In the genomic region with DNA sequence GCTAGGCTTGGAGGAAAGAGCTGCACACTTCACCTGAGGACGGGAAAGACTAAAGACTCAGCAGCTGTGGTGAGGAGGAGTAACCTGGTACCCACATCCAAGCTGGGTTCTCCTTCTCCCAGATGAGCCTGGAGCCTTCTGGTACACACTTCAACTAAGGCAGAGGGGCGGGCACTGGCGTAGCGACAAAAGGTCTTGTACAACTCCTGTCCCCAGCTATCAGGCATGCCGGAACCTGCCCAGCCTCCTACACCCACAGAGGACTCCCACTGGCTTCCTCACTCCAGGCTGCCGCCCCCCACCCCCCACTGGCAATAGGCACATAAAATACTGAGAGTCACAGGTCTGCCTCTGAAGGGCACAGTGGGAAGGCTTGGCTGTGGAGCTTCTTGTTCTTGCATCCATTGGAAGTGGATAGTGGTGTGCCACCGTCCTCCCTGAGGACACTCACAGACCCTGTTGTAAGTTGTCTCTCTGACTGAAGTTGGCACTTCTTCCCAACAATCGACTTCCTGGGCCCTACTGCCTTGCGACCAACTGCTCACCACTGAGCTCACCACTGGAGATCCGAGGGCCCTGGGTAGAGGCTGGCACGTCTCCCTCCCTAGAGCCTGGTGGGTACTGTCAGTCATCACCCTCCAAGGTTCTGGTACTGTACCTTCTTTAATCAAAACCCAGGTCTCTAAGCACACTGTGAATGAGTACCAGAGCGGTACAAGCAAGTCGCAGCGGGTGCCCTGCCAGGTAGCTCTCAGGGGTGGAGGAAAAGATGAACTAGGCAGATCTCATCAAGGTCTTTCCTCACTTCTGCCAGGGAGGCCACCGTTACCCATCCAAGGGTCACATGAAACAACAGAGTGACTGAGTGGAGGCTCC, we compare ENCODE assay signal across 13 mouse cellular contexts.
A peak's percentile ranks its signal among the peaks of the same experiment; 100 is the strongest.
DNase-seq lines count a peak whose midpoint lies in the region; ATAC-seq and TF ChIP-seq lines count a peak whose summit lies in the region.
"Had no signal": no experiment of that assay in that cellular context is flagged by ENCODE, and none has a peak within 500 bp of the region (broad histone marks: within the 10 kb centered on the region; RNA-seq: fewer than 3 reads in every experiment).

No protein-coding gene starts in this region.

- H3K9me3 ChIP-seq in forebrain, embryonic 13.5 days (replicated peaks), result no peaks in the 10 kb centered on the region
- no peaks in the 10 kb centered on the region for H3K9me3 ChIP-seq in forebrain, embryonic 10.5 days
- no peaks in the 10 kb centered on the region for H3K9me3 ChIP-seq in intestine, embryonic 15.5 days
- no peaks in the 10 kb centered on the region for H3K9me3 ChIP-seq in intestine, postnatal 0 days (ENCODE audit: control insufficient read depth)
- H3K9me3 ChIP-seq: limb, embryonic 10.5 days; liver, embryonic 12.5 days had no signal

- 89% methylated on average over 15 of the region's 15 CpGs for WGBS in forebrain, embryonic 13.5 days
- WGBS in forebrain, embryonic 10.5 days, result 90% methylated on average over 15 of the region's 15 CpGs
- WGBS in intestine, embryonic 15.5 days, result 87% methylated on average over 15 of the region's 15 CpGs
- 83% methylated on average over 15 of the region's 15 CpGs for WGBS in intestine, postnatal 0 days

- 0 out of 2 replicates have a peak overlapping the region, but pooled peaks have one; percentile 10 for H3K27ac ChIP-seq in forebrain, embryonic 13.5 days
- H3K27ac ChIP-seq in forebrain, embryonic 10.5 days, result no peak overlapping the region
- no peak overlapping the region for H3K27ac ChIP-seq in intestine, embryonic 15.5 days
- no peak overlapping the region for H3K27ac ChIP-seq in intestine, postnatal 0 days (ENCODE audit: low read depth, low read length)
- H3K27ac ChIP-seq: limb, embryonic 10.5 days; liver, embryonic 12.5 days had no signal

- H3K9ac ChIP-seq in forebrain, embryonic 13.5 days, result no peak overlapping the region
- H3K9ac ChIP-seq in intestine, embryonic 15.5 days, result no peak overlapping the region
- no peak overlapping the region for H3K9ac ChIP-seq in intestine, postnatal 0 days (ENCODE audit: low read depth, low read length)
- H3K9ac ChIP-seq: liver, embryonic 12.5 days had no signal

- ATAC-seq in forebrain, embryonic 13.5 days, result no peak
- ATAC-seq in intestine, embryonic 15.5 days, result 0 out of 2 replicates have a peak, but pooled peaks have one; percentile 0
- ATAC-seq in intestine, postnatal 0 days, result no peak

- H3K27me3 ChIP-seq in forebrain, embryonic 13.5 days, result no peaks in the 10 kb centered on the region
- H3K27me3 ChIP-seq in forebrain, embryonic 10.5 days (ENCODE audit: poor library complexity, severe bottlenecking), result no peaks in the 10 kb centered on the region
- no peaks in the 10 kb centered on the region for H3K27me3 ChIP-seq in intestine, embryonic 15.5 days (replicated peaks)
- H3K27me3 ChIP-seq in intestine, postnatal 0 days (replicated peaks; ENCODE audit: control insufficient read depth, insufficient read depth, low read length), result no peaks in the 10 kb centered on the region
- H3K27me3 ChIP-seq: liver, embryonic 12.5 days had no signal

- DNase-seq in forebrain, embryonic 10.5 days (ENCODE audit: extremely low spot score, low spot score), result no peak
- peak; percentile 33 for DNase-seq in ZHBTc4 (ENCODE audit: low read depth, low spot score)
- DNase-seq in cerebellum, postnatal 10 days, result peak; percentile 59 to 61
- DNase-seq in frontal cortex, postnatal 10 days (ENCODE audit: low spot score in 2 of 2), result no peak
- DNase-seq in urinary bladder, adult 2 months (ENCODE audit: low spot score), result no peak
- DNase-seq: embryo, embryonic 11 days; midbrain, embryonic 14.5 days; thymus, postnatal 14 days had no signal

- H3K4me1 ChIP-seq in forebrain, embryonic 13.5 days, result peaks cover 22% of the 10 kb centered on the region
- 0 out of 2 replicates have a peak, but pooled peaks cover 2% of the 10 kb centered on the region for H3K4me1 ChIP-seq in forebrain, embryonic 10.5 days
- H3K4me1 ChIP-seq in intestine, embryonic 15.5 days (replicated peaks), result 0 out of 2 replicates have a peak, but pooled peaks cover 3% of the 10 kb centered on the region
- H3K4me1 ChIP-seq in intestine, postnatal 0 days (replicated peaks; ENCODE audit: control insufficient read depth, insufficient read depth, low read length), result 0 out of 2 replicates have a peak, but pooled peaks cover 5% of the 10 kb centered on the region
- H3K4me1 ChIP-seq: liver, embryonic 12.5 days had no signal

- H3K36me3 ChIP-seq in forebrain, embryonic 13.5 days (ENCODE audit: poor library complexity, severe bottlenecking), result peaks cover 18% of the 10 kb centered on the region; the same call in 1 of the 2 replicates
- no peaks in the 10 kb centered on the region for H3K36me3 ChIP-seq in forebrain, embryonic 10.5 days (replicated peaks)
- H3K36me3 ChIP-seq in intestine, embryonic 15.5 days, result no peaks in the 10 kb centered on the region
- H3K36me3 ChIP-seq in intestine, postnatal 0 days (ENCODE audit: control insufficient read depth, insufficient read depth), result peaks cover 10% of the 10 kb centered on the region; the same call in 1 of the 2 replicates
- H3K36me3 ChIP-seq: limb, embryonic 10.5 days; liver, embryonic 12.5 days had no signal

- no peak for TF ChIP-seq CTCF in intestine, postnatal 0 days (IDR thresholded peaks at IDR 0.05; ENCODE audit: low read depth)

- no peak overlapping the region for H3K4me3 ChIP-seq in forebrain, embryonic 13.5 days
- H3K4me3 ChIP-seq in forebrain, embryonic 10.5 days, result no peak overlapping the region
- no peak overlapping the region for H3K4me3 ChIP-seq in intestine, embryonic 15.5 days (replicated peaks)
- no peak overlapping the region for H3K4me3 ChIP-seq in intestine, postnatal 0 days (ENCODE audit: low read depth, low read length)
- H3K4me3 ChIP-seq: limb, embryonic 10.5 days; liver, embryonic 12.5 days had no signal

- H3K4me2 ChIP-seq in forebrain, embryonic 13.5 days, result no peak overlapping the region
- no peak overlapping the region for H3K4me2 ChIP-seq in intestine, embryonic 15.5 days (replicated peaks)
- no peak overlapping the region for H3K4me2 ChIP-seq in intestine, postnatal 0 days (replicated peaks; ENCODE audit: low read depth)
- H3K4me2 ChIP-seq: liver, embryonic 12.5 days had no signal

Comparison
In these comparisons a context has a peak if more than half of its experiments do, and no peak if none do; other contexts are left out.
1. DNase-seq: peak in ZHBTc4 (single experiment) and cerebellum, postnatal 10 days (2 of 2); none in forebrain, embryonic 10.5 days (single experiment), frontal cortex, postnatal 10 days (0 of 2) and urinary bladder, adult 2 months (single experiment).